Mouse (Mus musculus) R1 (cell line): ENCODE measurements around the gene Gpr137c.

Experiments used
- DNase-seq: peaks from one replicate; pipeline ENCODE4 v3.0.0-alpha.2; 2018; ENCODE audit warnings: low read depth, low spot score

The Gpr137c gene

DNA sequence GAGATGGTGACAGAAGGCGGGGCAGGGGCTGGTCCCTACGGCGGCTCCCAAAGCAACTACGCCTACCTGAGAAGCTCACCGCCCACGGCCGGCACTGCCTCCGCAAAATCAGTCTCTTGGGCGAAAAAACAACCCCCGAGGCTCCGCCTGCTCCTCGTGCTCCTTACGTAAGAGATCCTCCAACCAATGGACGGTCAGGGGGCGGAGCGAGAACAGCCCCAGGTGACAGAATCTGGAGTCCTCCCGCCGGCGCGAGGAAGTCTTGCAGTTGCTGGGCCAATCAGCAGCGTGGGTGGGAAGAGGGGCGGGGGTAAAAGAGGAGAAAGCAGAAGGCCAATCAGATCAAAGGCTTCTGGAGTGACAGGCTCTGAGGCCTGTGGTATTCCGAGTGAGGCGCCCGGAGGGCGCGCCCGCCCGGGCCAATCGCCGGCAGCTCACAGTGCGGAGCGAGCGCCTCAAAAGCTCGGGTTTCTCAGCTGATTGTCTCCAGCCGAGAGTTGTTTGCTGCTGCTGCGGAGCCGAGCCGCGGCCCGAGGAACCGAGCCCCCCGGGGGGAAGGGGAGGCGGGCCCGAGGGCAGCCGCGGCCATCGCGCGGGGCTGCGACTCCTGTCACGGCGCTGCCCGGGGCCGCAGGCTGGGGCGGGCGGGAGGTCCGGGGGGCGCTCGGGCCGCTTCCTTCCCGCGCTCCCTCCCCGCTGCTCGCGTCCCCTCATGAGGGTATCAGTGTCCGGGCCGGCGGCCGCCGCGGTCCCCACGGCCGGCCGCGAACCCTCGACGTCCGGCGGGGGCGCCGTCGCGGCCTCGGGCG, at the start of gene Gpr137c:
Gpr137c (plus strand) TSS at position 437 of the 809 bp plus-strand sequence.
- DNase-seq = peak; percentile 100

DNA sequence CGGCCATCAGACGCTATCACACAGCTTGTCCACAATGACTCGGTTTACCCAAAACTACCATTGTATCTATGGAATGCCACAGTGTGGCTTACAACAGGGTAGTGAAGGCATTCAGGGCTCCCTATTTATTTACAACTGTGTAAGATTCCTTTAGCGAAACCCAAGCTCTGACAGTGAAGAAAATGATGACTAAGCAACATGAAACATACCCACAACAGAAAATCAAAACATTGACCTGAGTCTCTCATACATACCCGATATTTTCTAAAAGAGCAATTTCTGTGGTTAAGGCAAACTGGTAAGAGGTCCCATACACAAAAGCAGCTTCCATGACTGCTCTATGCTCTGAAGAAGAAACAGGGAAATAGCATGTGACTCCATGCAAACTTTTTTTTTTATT, 47.3 kb upstream of the Gpr137c start:
- DNase-seq = no peak

DNA sequence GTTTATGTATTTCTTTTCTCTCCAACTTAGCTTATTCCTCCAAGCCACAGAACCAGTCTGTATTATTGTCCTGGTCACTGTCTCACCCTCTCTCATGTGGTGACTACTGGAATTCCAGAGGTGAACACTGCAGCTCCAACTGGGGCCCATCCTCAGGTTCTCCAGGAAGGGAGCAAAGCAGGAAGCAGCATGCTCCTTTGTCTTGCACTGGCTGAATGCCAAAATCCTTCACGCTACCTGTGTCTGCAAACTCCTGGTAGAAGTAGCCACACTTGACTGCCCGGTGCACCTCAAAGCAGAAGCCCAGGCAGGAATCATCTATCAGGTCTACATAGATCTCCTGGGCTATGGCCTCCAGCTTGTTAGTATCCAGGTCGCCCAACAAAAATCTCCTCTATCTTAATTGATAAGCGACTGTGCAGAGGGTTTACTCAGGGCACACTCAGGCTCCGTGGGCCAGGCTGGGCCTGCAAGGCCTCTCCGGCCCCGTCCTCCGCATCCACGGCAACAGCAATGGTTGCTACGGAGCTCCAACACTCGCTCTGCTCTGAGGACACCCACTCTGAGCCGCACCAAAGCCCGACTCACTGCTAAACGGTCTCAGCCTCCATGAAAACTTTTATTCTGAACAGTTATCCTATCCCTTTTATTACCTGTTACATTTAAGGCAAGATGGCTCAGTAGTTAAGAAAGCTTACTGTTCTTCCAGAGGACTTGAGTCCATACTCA, 44.3 kb upstream of the Gpr137c start:
- peak; percentile 68 for DNase-seq

DNA sequence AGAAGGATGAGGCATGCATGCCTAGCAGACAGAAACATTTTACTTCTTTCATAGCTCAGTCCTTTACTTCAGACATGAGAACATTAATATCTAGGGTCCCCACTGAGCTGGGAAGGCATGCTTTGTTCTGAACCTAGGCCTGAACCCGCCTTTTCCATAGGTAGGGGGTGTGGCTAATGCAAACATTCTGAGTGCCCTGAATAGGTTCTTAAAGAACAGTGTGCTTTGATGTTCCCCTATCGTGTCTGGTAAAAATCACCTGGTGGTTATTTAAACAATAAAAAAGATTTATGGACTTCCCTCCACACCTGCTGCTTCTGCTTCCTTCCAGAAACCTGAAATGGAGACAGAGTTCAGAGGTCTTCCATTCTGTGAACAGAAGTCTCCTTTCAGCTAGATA, 40.3 kb upstream of the Gpr137c start:
- no peak for DNase-seq

DNA sequence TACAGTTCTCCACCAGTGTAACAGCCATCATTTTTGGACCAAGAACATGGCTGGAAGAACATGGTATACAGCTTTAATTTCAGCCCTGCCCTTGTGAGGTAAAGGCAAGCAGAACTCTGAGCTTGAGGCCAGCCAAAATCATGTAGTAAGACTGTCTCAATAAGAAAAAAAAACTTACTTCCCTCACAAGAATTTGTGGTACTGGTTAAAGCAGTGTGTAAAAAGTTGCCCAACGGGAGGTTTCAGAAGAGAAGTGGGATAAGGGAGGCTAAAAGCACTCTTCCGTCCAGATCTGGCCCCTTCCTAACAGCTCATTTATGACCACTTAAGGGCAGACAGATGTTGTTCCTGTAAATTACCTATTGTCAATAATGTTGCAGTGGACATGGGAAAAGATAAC, 39.9 kb upstream of the Gpr137c start:
- no peak for DNase-seq

DNA sequence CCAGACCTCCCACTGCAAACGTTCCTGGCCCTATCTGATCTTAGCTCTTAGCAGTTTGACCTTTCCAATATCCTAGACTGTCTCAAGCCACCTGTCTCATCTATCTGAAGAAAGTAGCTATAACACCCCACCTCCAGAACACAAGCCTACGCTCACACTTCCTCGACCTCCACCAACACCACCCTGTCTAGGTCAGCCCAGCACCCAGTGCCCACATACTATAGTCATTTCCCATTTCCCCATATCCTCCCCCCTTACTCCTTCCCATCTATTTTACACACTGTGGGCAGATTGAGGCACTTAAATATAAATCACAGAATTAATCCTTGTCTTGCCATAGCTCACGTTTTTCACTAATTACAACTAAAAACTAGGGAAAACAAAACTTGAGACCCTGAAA, 37.9 kb upstream of the Gpr137c start:
- DNase-seq = no peak

DNA sequence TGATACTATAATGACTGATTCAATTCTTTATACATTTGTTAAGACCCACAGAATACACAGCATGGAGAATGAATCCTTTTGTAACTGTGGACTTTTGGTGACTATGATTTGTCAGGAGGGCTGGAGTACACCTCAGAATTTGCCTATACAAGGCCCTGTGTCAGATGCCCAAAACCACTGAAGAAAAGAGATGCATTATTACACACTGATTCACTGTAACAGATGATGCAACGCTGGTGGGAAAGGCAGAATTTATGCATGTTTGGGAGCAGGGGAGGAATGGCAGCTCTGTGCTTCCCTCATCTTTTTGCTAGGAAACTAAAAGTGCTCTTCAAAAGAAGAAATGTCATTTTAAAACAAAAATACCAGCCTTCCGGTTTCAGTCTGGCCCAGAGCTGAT, 28.5 kb upstream of the Gpr137c start:
- DNase-seq = no peak

DNA sequence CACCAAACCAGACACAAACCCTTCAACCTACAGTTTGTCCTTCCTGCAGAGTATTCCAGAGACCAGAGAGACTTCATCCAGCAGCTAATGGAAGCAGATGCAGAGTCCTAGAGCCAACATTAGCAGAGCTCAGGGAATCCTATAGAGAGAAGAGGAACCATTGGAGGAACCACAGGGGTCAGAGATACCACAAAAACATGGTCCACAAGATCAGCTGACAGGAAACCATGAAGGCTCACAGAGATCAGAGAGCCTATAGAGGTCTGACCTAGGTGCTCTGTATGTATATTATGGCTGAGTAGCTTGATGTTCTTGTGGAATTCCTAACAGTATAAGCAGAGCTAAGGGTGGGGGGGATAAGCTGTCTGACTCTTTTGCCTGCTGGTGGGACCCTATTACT, 18.9 kb upstream of the Gpr137c start:
- DNase-seq = no peak

DNA sequence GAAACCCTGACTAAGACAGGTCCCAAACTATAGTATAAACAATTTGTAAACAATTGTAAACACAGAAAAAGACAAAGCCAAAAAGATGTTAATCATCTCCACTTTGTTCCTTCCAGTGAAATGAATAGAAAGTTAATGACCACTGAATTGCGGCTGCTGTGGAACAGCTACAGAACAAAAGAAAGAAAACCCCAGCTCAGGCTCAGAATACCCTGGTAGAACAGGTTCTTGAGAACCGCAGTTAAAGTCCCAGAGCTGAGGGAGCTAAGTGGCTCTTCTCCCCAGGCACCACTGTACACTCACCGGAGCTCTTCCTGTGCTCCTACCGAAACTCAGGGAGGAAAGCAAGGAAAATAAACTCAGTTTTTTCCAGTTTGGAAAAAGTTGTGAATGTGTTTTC, 8.8 kb upstream of the Gpr137c start:
- DNase-seq = peak; percentile 52

DNA sequence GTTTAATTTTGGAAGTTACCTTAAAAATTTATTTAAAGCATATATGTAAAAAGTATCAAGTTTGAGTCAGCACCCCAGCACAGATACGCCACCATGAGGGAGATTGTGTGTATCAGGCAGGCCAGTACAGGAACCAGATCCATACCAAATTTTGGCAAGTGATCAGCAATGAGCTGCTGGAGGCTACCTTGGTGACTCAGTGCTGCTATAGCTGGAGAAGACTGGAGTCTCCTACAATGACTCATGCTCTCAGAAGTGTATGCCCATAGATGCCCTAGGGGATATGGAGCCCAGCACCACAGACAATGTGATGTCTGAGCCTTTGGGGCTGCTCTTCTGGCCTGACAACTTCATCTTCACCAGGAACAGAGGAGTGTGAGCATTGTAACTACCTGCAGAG, 8.1 kb upstream of the Gpr137c start:
- no peak for DNase-seq

DNA sequence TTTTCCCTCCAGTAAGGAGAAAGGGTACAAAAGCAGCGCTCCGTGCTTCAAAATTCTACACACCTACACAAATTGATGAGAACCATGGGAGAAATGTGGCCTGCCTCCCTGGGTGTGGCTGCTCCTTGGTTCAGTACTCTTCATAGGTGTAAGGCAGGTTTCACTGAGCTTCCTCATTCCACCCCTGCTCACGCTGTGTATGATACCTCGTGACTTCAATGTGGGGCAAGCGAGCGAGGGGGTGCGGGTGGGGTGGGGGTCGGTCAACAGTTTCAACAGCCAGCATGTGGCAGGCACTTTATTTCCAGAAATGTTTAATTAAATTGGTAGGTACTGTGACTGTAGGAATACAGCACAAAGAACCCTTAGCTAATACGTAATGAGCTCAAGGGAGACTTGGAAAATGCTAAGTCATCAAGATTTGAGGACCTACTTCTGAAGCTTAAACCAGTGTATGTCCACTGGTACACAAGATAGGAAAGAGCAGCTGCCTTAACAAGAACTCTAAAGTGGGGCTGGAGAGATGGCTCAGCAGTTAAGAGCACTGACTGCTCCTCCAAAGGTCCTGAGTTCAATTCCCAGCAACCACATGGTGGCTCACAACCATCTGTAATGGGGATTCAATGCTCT, 2.7 kb upstream of the Gpr137c start:
- DNase-seq = no peak

DNA sequence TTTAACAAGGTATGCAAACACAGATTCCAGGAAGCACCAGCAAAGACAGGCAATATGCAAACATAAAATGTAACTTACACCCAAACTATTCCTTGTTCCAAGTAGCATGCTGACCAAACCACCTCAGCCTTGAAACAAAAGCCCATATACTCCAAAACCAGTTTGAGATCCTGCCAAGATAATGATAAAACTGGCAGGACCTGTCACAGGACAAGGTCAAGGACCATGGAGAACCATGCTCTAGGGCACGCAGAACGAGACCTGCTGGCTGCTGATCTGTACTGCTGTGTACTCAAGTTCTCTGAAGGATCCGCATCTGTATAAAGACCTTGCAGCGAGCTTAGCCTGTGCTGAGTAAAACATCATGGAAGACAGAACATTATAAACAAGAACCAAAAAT, 1.8 kb upstream of the Gpr137c start:
- no peak for DNase-seq

DNA sequence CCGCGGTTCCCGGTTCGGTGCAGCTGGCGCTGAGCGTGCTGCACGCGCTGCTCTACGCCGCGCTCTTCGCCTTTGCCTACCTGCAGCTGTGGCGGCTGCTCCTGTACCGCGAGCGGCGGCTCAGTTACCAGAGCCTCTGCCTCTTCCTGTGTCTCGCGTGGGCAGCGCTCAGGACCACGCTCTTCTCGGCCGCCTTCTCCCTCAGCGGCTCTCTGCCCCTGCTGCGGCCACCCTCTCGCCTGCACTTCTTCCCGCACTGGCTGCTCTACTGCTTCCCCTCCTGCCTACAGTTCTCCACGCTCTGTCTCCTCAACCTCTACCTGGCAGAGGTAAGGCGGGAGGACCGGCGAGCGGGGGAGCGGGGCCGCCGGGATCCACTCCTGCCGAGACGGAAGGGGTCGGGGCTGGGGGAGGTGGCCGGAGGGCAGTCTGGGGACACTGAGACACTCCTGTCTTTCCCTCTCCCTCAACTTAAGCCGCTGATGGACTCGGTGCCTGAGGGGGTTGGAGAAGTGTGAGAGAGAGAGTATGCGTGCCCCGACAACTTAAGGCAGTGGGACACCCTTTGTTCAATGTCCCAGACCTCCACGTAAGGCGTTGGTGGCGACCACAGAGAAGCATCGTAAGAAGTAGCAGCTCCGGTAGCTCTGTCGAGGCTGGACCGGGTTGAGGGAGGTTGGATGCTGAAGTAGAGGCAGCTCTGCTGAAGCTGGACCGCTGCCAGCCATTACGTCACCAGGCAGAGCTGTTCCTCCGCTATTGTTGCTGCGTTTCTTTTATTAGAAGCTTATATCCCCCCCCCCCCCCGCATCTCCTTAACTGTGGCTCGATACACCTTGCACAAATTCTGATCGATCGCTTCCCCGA, 806 bp downstream of the Gpr137c start, which contains the start of gene Txndc16:
Txndc16 (minus strand) TSS at position 239 of the 867 bp plus-strand sequence.
- DNase-seq = peak; percentile 70

DNA sequence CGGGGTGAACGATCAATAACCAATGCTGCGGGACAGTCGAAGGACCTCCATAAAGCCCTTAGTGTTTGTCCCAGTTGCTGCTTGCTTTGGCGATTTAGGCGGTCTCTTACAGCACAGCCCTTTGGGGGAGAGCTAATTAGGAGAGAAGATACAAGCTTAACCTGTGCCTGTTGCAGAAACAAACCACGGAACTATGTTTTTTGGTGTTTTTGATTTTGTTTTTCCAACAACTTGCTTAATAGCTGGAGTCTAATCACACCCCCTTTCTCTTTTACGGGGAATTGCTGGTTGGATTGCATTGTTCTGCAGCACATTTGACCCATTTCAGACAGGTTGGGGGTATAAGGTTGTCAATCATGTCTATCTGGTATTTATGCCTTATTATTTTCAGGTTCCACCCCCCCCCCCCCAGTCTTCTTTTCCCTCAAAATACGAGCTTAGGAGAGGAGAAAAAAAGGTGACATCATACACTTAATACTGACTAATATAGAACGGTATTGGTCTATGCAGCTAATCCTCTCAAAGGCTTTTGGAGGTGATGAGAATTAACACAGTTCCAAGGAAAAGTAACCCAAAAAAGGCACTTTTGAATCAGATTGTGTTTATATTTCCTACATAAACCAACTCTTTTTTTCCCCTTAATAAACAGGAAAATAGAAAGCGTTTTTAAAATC, 1.6 kb downstream of the Gpr137c start:
- no peak for DNase-seq

DNA sequence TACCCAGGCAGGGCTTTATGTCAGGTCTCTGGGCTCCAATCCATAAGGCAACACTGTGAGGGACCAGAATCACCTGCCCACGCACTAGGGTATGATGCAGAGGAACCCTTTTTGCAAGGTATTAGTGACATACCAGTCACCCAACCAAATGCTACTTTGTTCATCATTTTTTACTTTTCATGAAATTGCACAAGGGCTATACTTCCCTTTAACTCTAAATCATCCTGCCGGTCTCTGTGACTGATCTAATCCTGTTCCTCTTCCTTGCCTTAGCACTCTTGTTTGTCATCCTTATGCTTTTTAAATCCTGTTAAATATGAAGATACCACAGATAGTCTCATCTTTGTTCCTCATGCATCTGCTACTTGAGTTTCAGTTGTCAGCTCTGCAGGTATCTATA, 19.5 kb downstream of the Gpr137c start:
- DNase-seq = no peak

DNA sequence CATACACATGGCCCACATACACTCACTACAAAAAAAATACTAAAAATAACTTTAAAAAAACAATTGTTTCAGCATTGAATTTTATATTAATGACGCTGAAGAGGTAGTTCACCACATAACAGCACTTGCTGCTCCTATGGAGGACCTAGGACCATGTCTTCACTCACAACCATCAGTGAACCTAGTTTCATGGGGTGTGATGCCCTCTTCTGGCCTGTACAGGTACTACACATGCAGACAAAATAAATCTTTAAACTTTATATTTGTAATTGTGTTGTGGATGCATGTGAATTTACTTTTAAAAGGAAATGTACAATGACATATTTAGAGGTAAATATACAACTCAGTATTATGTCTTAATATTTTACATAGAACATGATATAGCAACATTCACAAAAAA, 22.1 kb downstream of the Gpr137c start:
- DNase-seq = peak; percentile 32

DNA sequence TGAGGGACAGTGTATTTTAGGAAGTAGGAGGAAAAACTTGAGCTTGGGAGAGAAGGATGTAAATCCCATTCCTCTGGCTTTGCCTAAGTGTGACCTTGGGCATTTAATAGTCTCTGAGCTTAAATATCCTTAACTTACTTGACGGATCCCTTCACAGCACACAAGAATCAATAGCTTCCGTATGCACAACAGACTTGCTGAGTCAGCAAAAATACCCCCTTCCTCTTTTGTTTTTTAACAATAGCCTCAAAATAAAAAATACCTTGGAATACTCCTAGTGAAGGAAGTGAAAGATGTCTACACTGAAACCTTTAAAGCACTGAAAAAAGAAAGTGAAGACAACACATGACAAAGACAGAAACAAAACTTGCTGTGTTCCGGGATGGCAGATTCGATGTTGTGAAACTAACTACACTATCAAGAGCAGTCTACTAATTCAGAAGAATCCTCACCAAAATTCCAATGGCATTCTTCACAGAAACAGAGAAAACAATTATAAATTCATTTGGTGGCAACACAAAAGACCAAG, 32.1 kb downstream of the Gpr137c start:
- DNase-seq = no peak

DNA sequence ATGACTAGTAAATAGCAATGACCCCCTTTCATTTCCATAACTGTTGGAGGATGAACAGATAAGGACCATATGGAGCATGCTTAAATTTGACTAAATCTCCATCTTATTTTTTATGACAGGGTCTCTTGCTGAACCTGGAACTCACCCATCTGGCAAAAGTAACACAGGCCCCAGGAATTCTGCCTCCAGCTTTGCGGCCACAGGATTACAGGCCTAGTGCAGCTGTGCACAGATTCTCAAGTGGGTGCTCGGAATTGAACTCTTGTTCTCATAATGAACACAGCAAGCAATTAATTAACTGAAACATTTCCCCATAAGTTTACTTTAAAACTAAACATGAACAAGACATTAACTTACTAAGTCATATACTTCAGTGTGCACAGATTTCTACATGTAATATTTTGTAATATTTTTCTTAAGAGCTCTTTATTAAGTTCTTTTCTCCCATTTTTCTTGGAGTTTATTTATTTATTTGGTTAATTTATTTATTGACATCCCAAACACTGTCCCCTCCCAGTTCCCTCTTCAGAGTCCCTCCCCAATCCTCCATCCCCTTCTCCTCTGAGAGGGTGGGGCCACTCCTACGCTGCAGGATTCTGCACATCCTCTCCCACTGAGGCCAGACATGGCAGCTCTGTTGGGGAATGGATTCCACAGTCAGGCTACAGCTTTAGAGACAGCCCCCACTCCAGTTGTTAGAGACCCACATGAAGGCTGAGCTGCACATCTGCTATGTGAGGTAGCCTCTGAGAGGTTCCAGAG, 44.5 kb downstream of the Gpr137c start:
- DNase-seq = no peak

DNA sequence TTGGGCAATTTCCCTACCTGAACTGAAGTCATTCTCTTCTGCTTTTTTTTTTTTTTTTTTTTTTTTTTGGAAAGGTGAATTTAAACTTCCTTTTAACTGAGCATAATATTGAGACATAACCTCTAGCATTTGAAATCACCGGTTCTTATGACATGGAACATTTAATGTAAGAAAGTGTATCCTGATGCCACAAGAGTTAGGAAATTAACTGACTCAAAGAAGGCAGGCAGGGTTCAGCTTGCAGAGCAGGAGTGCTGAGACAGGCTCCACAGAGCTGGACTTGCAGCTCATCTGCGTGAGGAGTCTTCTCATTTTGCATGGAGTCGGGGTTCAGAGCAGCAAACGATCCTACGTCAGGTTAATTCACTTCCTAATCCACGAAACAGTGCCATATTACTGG, 56.3 kb downstream of the Gpr137c start:
- DNase-seq = no peak

DNA sequence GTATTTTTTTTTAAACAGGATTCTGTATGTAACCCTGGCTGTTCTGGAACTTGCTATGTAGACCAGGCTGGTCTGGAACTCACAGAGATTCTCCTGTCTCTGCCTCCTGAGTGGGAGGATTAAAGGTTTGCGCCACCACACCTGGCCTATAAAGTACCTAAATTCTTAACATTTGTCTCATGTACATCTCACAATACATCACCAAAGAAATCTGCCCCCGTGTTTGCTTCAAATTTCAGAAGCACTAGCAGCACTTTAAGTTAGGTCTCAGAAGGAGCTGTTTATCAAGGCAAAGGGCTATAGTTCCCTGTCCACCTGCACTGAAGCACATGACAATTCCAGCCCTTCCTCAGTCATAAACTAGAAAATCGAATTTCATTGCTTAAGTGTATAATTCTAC, 62.5 kb downstream of the Gpr137c start:
- no peak for DNase-seq
